Mouse (Mus musculus) forebrain, embryonic 12.5 days (tissue): Measurements from ENCODE around the gene Hmx1. TPM values are rescaled to one million over a fixed set of nuclear protein-coding genes. Genes with fewer than 3 reads are reported as not detected.

Experiments used
- ATAC-seq: fragments of 200-750 bp; cut with Nextera tagmentation; 2 replicates; pipeline ENCODE4 v1.8.0; 2017; ENCODE audit warnings: moderate TSS enrichment; ENCODE audit not compliant: low FRiP score
- H3K27ac ChIP-seq: fragments of 300-500 bp; sonication (generic); 2 replicates; pipeline ENCODE4 v1.5.1; 2016; ENCODE audit warnings: mild to moderate bottlenecking
- H3K27me3 ChIP-seq: fragments of 300-500 bp; sonication (generic); 2 replicates; pipeline ENCODE4 v1.6.1; 2016; ENCODE audit warnings: mild to moderate bottlenecking
- H3K36me3 ChIP-seq: fragments of 300-500 bp; sonication (generic); replicated peaks from 2 replicates; pipeline ENCODE4 v1.6.1; 2016; ENCODE audit warnings: mild to moderate bottlenecking
- H3K4me1 ChIP-seq: fragments of 300-500 bp; sonication (generic); 2 replicates; pipeline ENCODE4 v1.6.1; 2016
- H3K4me2 ChIP-seq: fragments of 300-500 bp; sonication (generic); 2 replicates; pipeline ENCODE4 v1.6.1; 2016; ENCODE audit warnings: mild to moderate bottlenecking, moderate library complexity
- H3K4me3 ChIP-seq: fragments of 300-500 bp; sonication (generic); replicated peaks from 2 replicates; pipeline ENCODE4 v1.5.1; 2016; ENCODE audit warnings: mild to moderate bottlenecking
- H3K9ac ChIP-seq: fragments of 300-500 bp; sonication (generic); 2 replicates; pipeline ENCODE4 v1.6.1; 2016; ENCODE audit warnings: mild to moderate bottlenecking
- H3K9me3 ChIP-seq: fragments of 300-500 bp; sonication (generic); 2 replicates; pipeline ENCODE4 v1.6.1; 2016
- WGBS: fragments of 180-500 bp; shearing (Covaris S2); methylation state at CpG from one replicate; pipeline ENCODE4 v1.1.7; 2016; 5-methylcytosine and 5-hydroxymethylcytosine counted together
- polyA plus RNA-seq: library from polyadenylated mRNA; unstranded; fragments of >200 nt; fragmentation: Nextera tagmentation; extraction: Ambion mirVana; gene quantifications from 2 replicates; pipeline ENCODE4 v1.2.1, GENCODE M21; 2016

Hmx1 gene
- polyA plus RNA-seq, 1 experiment from 2014 or later = 0.86 TPM

GRCm38 (mm10) chr5:35389915-35390314 is 1.0 kb downstream of the Hmx1 start:
- H3K9ac ChIP-seq = no peak overlapping the region
- no peak overlapping the region for H3K4me3 ChIP-seq
- no peak overlapping the region for H3K27ac ChIP-seq
- no peaks in the 10 kb centered on the region for H3K36me3 ChIP-seq
- H3K4me1 ChIP-seq = peaks cover 27% of the 10 kb centered on the region
- 6% methylated on average over 3 of the region's 3 CpGs for WGBS
- no peaks in the 10 kb centered on the region for H3K9me3 ChIP-seq
- ATAC-seq = no peak
- H3K27me3 ChIP-seq = peaks cover 100% of the 10 kb centered on the region
- no peak overlapping the region for H3K4me2 ChIP-seq

GRCm38 (mm10) chr5:35390848-35391655 is 2.1 kb downstream of the Hmx1 start:
- 3% methylated on average over 22 of the region's 22 CpGs for WGBS
- peak overlapping the region; percentile 31 for H3K4me3 ChIP-seq
- peaks cover 100% of the 10 kb centered on the region for H3K27me3 ChIP-seq
- H3K4me1 ChIP-seq = peaks cover 27% of the 10 kb centered on the region
- no peak overlapping the region for H3K27ac ChIP-seq
- no peaks in the 10 kb centered on the region for H3K36me3 ChIP-seq
- H3K9me3 ChIP-seq = no peaks in the 10 kb centered on the region
- H3K4me2 ChIP-seq = peak overlapping the region; percentile 44
- ATAC-seq = no peak
- no peak overlapping the region for H3K9ac ChIP-seq

- Histone ChIP-seq H3K27me3 (peaks cover 98% of the 10 kb centered on the region), H3K36me3 (no peaks in the 10 kb centered on the region), H3K27ac (no peak overlapping the region), H3K4me3 (peak overlapping the region; percentile 31), H3K4me2 (peak overlapping the region; percentile 44), H3K9ac (peak overlapping the region; percentile 34; the same call in 1 of the 2 replicates), H3K4me1 (peaks cover 27% of the 10 kb centered on the region), H3K9me3 (no peaks in the 10 kb centered on the region)
- under 1% methylated on average over 86 of the region's 88 CpGs for WGBS
- ATAC-seq = no peak
These were observed 2.9 kb downstream of the Hmx1 start for GRCm38 (mm10) chr5:35391656-35392333.

- ATAC-seq = no peak
- H3K27ac ChIP-seq = no peak overlapping the region
- under 1% methylated on average over 37 of the region's 37 CpGs for WGBS
These were observed 3.4 kb downstream of the Hmx1 start for GRCm38 (mm10) chr5:35392334-35392695.

GRCm38 (mm10) chr5:35395566-35396440 is 6.9 kb downstream of the Hmx1 start:
- Histone ChIP-seq H3K36me3 (no peaks in the 10 kb centered on the region), H3K4me1 (peaks cover 29% of the 10 kb centered on the region), H3K27ac (no peak overlapping the region), H3K4me3 (no peak overlapping the region), H3K27me3 (peaks cover 98% of the 10 kb centered on the region), H3K4me2 (no peak overlapping the region), H3K9ac (no peak overlapping the region), H3K9me3 (no peaks in the 10 kb centered on the region)
- WGBS = 3% methylated on average over 9 of the region's 9 CpGs
- no peak for ATAC-seq

More at GRCm38 (mm10) chr5:35392334-35392695, 3.4 kb downstream of the Hmx1 start:
- H3K4me3 ChIP-seq = peak overlapping the region; percentile 31
- H3K4me2 ChIP-seq = peak overlapping the region; percentile 44
- no peaks in the 10 kb centered on the region for H3K36me3 ChIP-seq
- H3K4me1 ChIP-seq = peaks cover 33% of the 10 kb centered on the region
- peak overlapping the region; percentile 34; the same call in 1 of the 2 replicates for H3K9ac ChIP-seq
- H3K27me3 ChIP-seq = peaks cover 98% of the 10 kb centered on the region
- H3K9me3 ChIP-seq = no peaks in the 10 kb centered on the region

GRCm38 (mm10) chr5:35396976-35397641 is 8.2 kb downstream of the Hmx1 start:
- Histone ChIP-seq H3K27ac (no peak overlapping the region), H3K4me3 (peak overlapping the region; percentile 21), H3K4me2 (peak overlapping the region; percentile 30), H3K27me3 (peaks cover 98% of the 10 kb centered on the region), H3K9ac (no peak overlapping the region), H3K9me3 (no peaks in the 10 kb centered on the region), H3K4me1 (peaks cover 22% of the 10 kb centered on the region), H3K36me3 (no peaks in the 10 kb centered on the region)
- WGBS = under 1% methylated on average over 57 of the region's 57 CpGs
- ATAC-seq = no peak

GRCm38 (mm10) chr5:35397642-35398309 is 8.9 kb downstream of the Hmx1 start:
- Histone ChIP-seq H3K27ac (no peak overlapping the region), H3K4me2 (peak overlapping the region; percentile 30), H3K4me3 (peak overlapping the region; percentile 21), H3K9me3 (no peaks in the 10 kb centered on the region), H3K9ac (no peak overlapping the region), H3K36me3 (no peaks in the 10 kb centered on the region), H3K4me1 (peaks cover 18% of the 10 kb centered on the region), H3K27me3 (peaks cover 98% of the 10 kb centered on the region)
- ATAC-seq = no peak
- WGBS = under 1% methylated on average over 50 of the region's 52 CpGs

- ATAC-seq = no peak
- Histone ChIP-seq H3K36me3 (no peaks in the 10 kb centered on the region), H3K27ac (no peak overlapping the region), H3K9ac (no peak overlapping the region), H3K4me3 (no peak overlapping the region; the same call in 1 of the 2 replicates), H3K4me2 (no peak overlapping the region), H3K27me3 (peaks cover 98% of the 10 kb centered on the region), H3K9me3 (no peaks in the 10 kb centered on the region), H3K4me1 (peaks cover 18% of the 10 kb centered on the region)
- WGBS = 1% methylated on average over 14 of the region's 14 CpGs
These were observed 9.5 kb downstream of the Hmx1 start for GRCm38 (mm10) chr5:35398310-35398910.

- Histone ChIP-seq H3K4me2 (no peak overlapping the region), H3K4me3 (no peak overlapping the region), H3K36me3 (no peaks in the 10 kb centered on the region), H3K9me3 (no peaks in the 10 kb centered on the region), H3K27me3 (peaks cover 98% of the 10 kb centered on the region), H3K27ac (no peak overlapping the region), H3K9ac (no peak overlapping the region), H3K4me1 (peaks cover 18% of the 10 kb centered on the region)
- no peak for ATAC-seq
- 3% methylated on average over 7 of the region's 7 CpGs for WGBS
These were observed 10.2 kb downstream of the Hmx1 start for GRCm38 (mm10) chr5:35399061-35399460.

- no peak overlapping the region; the same call in 1 of the 2 replicates for H3K4me2 ChIP-seq
These were observed 10.9 kb downstream of the Hmx1 start for GRCm38 (mm10) chr5:35399704-35400320.

More at GRCm38 (mm10) chr5:35399704-35400320, 10.9 kb downstream of the Hmx1 start:
- Histone ChIP-seq H3K4me1 (peaks cover 18% of the 10 kb centered on the region), H3K4me3 (no peak overlapping the region; the same call in 1 of the 2 replicates), H3K36me3 (no peaks in the 10 kb centered on the region), H3K9ac (no peak overlapping the region), H3K9me3 (no peaks in the 10 kb centered on the region), H3K27me3 (peaks cover 98% of the 10 kb centered on the region), H3K27ac (no peak overlapping the region)
- ATAC-seq = no peak
- WGBS = 2% methylated on average over 48 of the region's 48 CpGs
